10 mouse cellular contexts compared by ENCODE assay signal in genomic region chr12:107952318-107952724, GRCm38 (mm10). TPM values are rescaled to one million over a fixed set of nuclear protein-coding genes. Genes with fewer than 3 reads are reported as not detected.
DNase-seq lines count a peak whose midpoint lies in the region; ATAC-seq lines count a peak whose summit lies in the region.
"Had no signal": no experiment of that assay in that cellular context is flagged by ENCODE, and none has a peak within 500 bp of the region (broad histone marks: within the 10 kb centered on the region; RNA-seq: fewer than 3 reads in every experiment).

No protein-coding gene starts in this region.

- 38% methylated on average over 20 of the region's 20 CpGs for WGBS in midbrain, embryonic 13.5 days
- 69% methylated on average over 20 of the region's 20 CpGs for WGBS in midbrain, embryonic 10.5 days
- WGBS in stomach, embryonic 15.5 days, result 42% methylated on average over 20 of the region's 20 CpGs

- peak overlapping the region; percentile 2; the same call in 1 of the 2 replicates for H3K4me3 ChIP-seq in midbrain, embryonic 13.5 days (replicated peaks)
- no peak overlapping the region for H3K4me3 ChIP-seq in midbrain, embryonic 10.5 days
- H3K4me3 ChIP-seq in stomach, embryonic 15.5 days (replicated peaks), result no peak overlapping the region

- no peaks in the 10 kb centered on the region for H3K27me3 ChIP-seq in midbrain, embryonic 13.5 days
- no peaks in the 10 kb centered on the region for H3K27me3 ChIP-seq in midbrain, embryonic 10.5 days (ENCODE audit: low read depth, poor library complexity, severe bottlenecking)
- H3K27me3 ChIP-seq in stomach, embryonic 15.5 days (replicated peaks), result 0 out of 2 replicates have a peak, but pooled peaks cover under 1% of the 10 kb centered on the region

- peaks cover 48% of the 10 kb centered on the region for H3K4me1 ChIP-seq in midbrain, embryonic 13.5 days (replicated peaks)
- H3K4me1 ChIP-seq in midbrain, embryonic 10.5 days, result peaks cover 17% of the 10 kb centered on the region
- H3K4me1 ChIP-seq in stomach, embryonic 15.5 days, result peaks cover 37% of the 10 kb centered on the region

- peak; percentile 22; the same call in 1 of the 2 replicates for ATAC-seq in midbrain, embryonic 13.5 days
- ATAC-seq in stomach, embryonic 15.5 days (ENCODE audit: insufficient read depth, low FRiP score, low read depth), result no peak

- peak overlapping the region; percentile 17 for H3K27ac ChIP-seq in midbrain, embryonic 13.5 days
- no peak overlapping the region for H3K27ac ChIP-seq in midbrain, embryonic 10.5 days (replicated peaks)
- no peak overlapping the region for H3K27ac ChIP-seq in stomach, embryonic 15.5 days
- H3K27ac ChIP-seq: liver, embryonic 14.5 days had no signal

- peak overlapping the region; percentile 32 for H3K4me2 ChIP-seq in midbrain, embryonic 13.5 days (replicated peaks)
- peak overlapping the region; percentile 31 for H3K4me2 ChIP-seq in stomach, embryonic 15.5 days

- peak overlapping the region; percentile 1; the same call in 1 of the 2 replicates for H3K9ac ChIP-seq in midbrain, embryonic 13.5 days (replicated peaks)
- no peak overlapping the region for H3K9ac ChIP-seq in stomach, embryonic 15.5 days
- H3K9ac ChIP-seq: liver, embryonic 14.5 days had no signal

- H3K36me3 ChIP-seq in midbrain, embryonic 13.5 days, result no peaks in the 10 kb centered on the region
- no peaks in the 10 kb centered on the region for H3K36me3 ChIP-seq in midbrain, embryonic 10.5 days
- H3K36me3 ChIP-seq in stomach, embryonic 15.5 days, result no peaks in the 10 kb centered on the region

- DNase-seq in embryo, embryonic 11 days, result peak; percentile 59
- DNase-seq in embryo, embryonic 10.5 days (ENCODE audit: low spot score), result no peak
- DNase-seq in midbrain, embryonic 10.5 days (ENCODE audit: low spot score), result no peak
- DNase-seq in kidney, postnatal 14 days, result peak; percentile 62
- DNase-seq in testis, postnatal 14 days (ENCODE audit: low spot score), result no peak
- no peak for DNase-seq in ovary, postnatal 36 days (ENCODE audit: low spot score)
- DNase-seq: cerebellum, adult 8-10 months had no signal

- H3K9me3 ChIP-seq in midbrain, embryonic 13.5 days, result no peaks in the 10 kb centered on the region
- H3K9me3 ChIP-seq in midbrain, embryonic 10.5 days (replicated peaks), result no peaks in the 10 kb centered on the region
- H3K9me3 ChIP-seq in stomach, embryonic 15.5 days, result no peaks in the 10 kb centered on the region

RNA-seq across cellular contexts. Expression of gene Bcl11b, which starts 51.1 kb away (rescaled TPM):
- 19.2 and 27.0 TPM in 2 replicates for polyA plus RNA-seq in midbrain, embryonic 13.5 days (2015; fragmentation: Nextera tagmentation; extraction: Ambion mirVana)
- polyA plus RNA-seq in midbrain, embryonic 10.5 days (2016; fragmentation: Nextera tagmentation; extraction: Ambion mirVana), result 2.5 and 3.9 TPM in 2 replicates
- polyA plus RNA-seq in stomach, embryonic 15.5 days (2015; fragmentation: Nextera tagmentation; extraction: Ambion mirVana), result 5.3 and 5.7 TPM in 2 replicates

Comparison
In these comparisons a context has a peak if more than half of its experiments do, and no peak if none do; other contexts are left out.
1. DNase-seq: peak in embryo, embryonic 11 days (single experiment) and kidney, postnatal 14 days (single experiment); none in embryo, embryonic 10.5 days (single experiment), midbrain, embryonic 10.5 days (single experiment), testis, postnatal 14 days (single experiment) and ovary, postnatal 36 days (single experiment).